Mouse (Mus musculus): ENCODE measurements around the gene Kcnrg. TPM values are rescaled to one million over a fixed set of nuclear protein-coding genes. Genes with fewer than 3 reads are reported as not detected.

The Kcnrg gene
- 3.2 TPM for total RNA-seq (2023)

GRCm38 (mm10) chr14:61607157-61607556, at the start of gene Kcnrg:
TSS of gene Kcnrg (plus strand) at chr14:61607457.

GRCm38 (mm10) chr14:61597968-61598367, 9.3 kb upstream of the Kcnrg start, which contains the start of gene Trim13:
TSS of gene Trim13 (plus strand) at chr14:61598247.

Other genes with a start within 250 kb of the Kcnrg start
- gene Ebpl, start 247.0 kb upstream of the Kcnrg start, total RNA-seq (2023), result 2.6 TPM
- 24.8 TPM for gene Kpna3, start 167.6 kb upstream of the Kcnrg start, total RNA-seq (2023)
- 8.1 TPM for gene Spryd7, start 50.6 kb upstream of the Kcnrg start, total RNA-seq (2023)
- 25.4 TPM for gene Trim13, start 9.2 kb upstream of the Kcnrg start, total RNA-seq (2023)